Mouse (Mus musculus) lung, embryonic 14.5 days (tissue): Measurements from ENCODE around the gene Eid2. TPM values are rescaled to one million over a fixed set of nuclear protein-coding genes. Genes with fewer than 3 reads are reported as not detected.
A peak's percentile ranks its signal among the peaks of the same experiment; 100 is the strongest.

Source experiments
- ATAC-seq: fragments of 200-750 bp; cut with Nextera tagmentation; 2 replicates; pipeline ENCODE4 v1.8.0; 2017; ENCODE audit warnings: mild to moderate bottlenecking, moderate TSS enrichment, moderate library complexity; ENCODE audit not compliant: insufficient read depth
- DNase-seq: peaks from one replicate; pipeline ENCODE4 v3.0.0-alpha.2; 2015
- H3K27ac ChIP-seq: fragments of 300-500 bp; sonication (generic); 2 replicates; pipeline ENCODE4 v1.5.1; 2014; ENCODE audit warnings: low read depth, mild to moderate bottlenecking, moderate library complexity
- H3K27me3 ChIP-seq: fragments of 300-500 bp; sonication (generic); 2 replicates; pipeline ENCODE4 v1.6.1; 2014; ENCODE audit warnings: low read length, control low read depth; ENCODE audit not compliant: insufficient read depth
- H3K36me3 ChIP-seq: fragments of 300-500 bp; sonication (generic); 2 replicates; pipeline ENCODE4 v1.6.1; 2014; ENCODE audit warnings: control low read depth; ENCODE audit not compliant: insufficient read depth
- H3K4me1 ChIP-seq: fragments of 300-500 bp; sonication (generic); 2 replicates; pipeline ENCODE4 v1.6.1; 2014; ENCODE audit warnings: antibody characterized with exemption, control low read depth; ENCODE audit not compliant: insufficient read depth
- H3K4me2 ChIP-seq: fragments of 300-500 bp; sonication (generic); 2 replicates; pipeline ENCODE4 v1.6.1; 2014; ENCODE audit warnings: mild to moderate bottlenecking
- H3K4me3 ChIP-seq: fragments of 300-500 bp; sonication (generic); 2 replicates; pipeline ENCODE4 v1.5.1; 2014; ENCODE audit warnings: low read depth, low read length
- H3K9ac ChIP-seq: fragments of 300-500 bp; sonication (generic); 2 replicates; pipeline ENCODE4 v1.6.1; 2014
- H3K9me3 ChIP-seq: fragments of 300-500 bp; sonication (generic); 2 replicates; pipeline ENCODE4 v1.6.1; 2016; ENCODE audit warnings: low read depth, low read length, control low read depth
- CTCF ChIP-seq: IDR thresholded peaks from 2 replicates; pipeline ENCODE4 v1.5.1; 2016; ENCODE audit warnings: antibody characterized with exemption, low read depth
- WGBS: fragments of 180-500 bp; shearing (Covaris S2); extraction: QIAGEN DNeasy Blood & Tissue Kit; methylation state at CpG from one replicate; pipeline ENCODE4 v1.1.7; 2014; 5-methylcytosine and 5-hydroxymethylcytosine counted together
- polyA plus RNA-seq: library from polyadenylated mRNA; unstranded; fragments of >200 nt; fragmentation: Nextera tagmentation; extraction: Ambion mirVana; gene quantifications from 2 replicates; pipeline ENCODE4 v1.2.1, GENCODE M21; 2014

The Eid2 gene
- polyA plus RNA-seq, 1 experiment from 2014 or later: 12.9 TPM

DNA sequence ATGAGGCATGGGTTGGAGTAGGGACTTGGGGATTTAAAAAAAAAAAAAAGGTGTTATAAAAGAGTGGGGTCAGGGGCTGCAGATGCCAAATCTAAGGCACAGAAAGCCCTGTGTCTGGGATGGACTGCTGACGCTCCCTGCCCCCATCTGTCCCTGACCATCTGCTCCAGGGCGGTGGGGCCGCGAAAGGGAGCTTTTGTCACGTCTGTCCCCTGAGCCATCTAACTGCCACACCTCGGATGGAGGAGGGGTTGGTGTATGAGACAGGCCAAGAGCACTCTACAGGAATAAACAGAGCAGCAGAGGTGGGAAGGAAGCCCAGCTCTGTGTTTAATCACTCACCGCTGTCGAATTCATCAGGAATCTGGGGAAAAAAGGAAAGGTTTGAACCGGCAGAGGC lies 42.1 kb downstream of the Eid2 start:
- TF ChIP-seq CTCF: no peak
- Histone ChIP-seq H3K4me1 (0 out of 2 replicates have a peak, but pooled peaks cover 5% of the 10 kb centered on the region), H3K27ac (no peak overlapping the region), H3K36me3 (peaks cover 60% of the 10 kb centered on the region), H3K4me2 (no peak overlapping the region), H3K9me3 (no peaks in the 10 kb centered on the region), H3K4me3 (no peak overlapping the region; the same call in 1 of the 2 replicates), H3K27me3 (no peaks in the 10 kb centered on the region), H3K9ac (no peak overlapping the region)
- no peak for ATAC-seq
- no peak for DNase-seq
- 59% methylated on average over 9 of the region's 9 CpGs for WGBS

GRCm38 (mm10) chr7:28311151-28311925 lies 43.7 kb downstream of the Eid2 start:
- H3K36me3 ChIP-seq: peaks cover 61% of the 10 kb centered on the region
- H3K27me3 ChIP-seq: no peaks in the 10 kb centered on the region
- H3K4me3 ChIP-seq: peak overlapping the region; percentile 95
- no peaks in the 10 kb centered on the region for H3K9me3 ChIP-seq
- TF ChIP-seq CTCF: no peak
- peak overlapping the region; percentile 67 for H3K27ac ChIP-seq
- peak overlapping the region; percentile 69 for H3K4me2 ChIP-seq
- H3K4me1 ChIP-seq: 0 out of 2 replicates have a peak, but pooled peaks cover 5% of the 10 kb centered on the region
- H3K9ac ChIP-seq: peak overlapping the region; percentile 87
- DNase-seq: peak; percentile 10
- WGBS: 6% methylated on average over 35 of the region's 35 CpGs
- ATAC-seq: peak; percentile 58

DNA sequence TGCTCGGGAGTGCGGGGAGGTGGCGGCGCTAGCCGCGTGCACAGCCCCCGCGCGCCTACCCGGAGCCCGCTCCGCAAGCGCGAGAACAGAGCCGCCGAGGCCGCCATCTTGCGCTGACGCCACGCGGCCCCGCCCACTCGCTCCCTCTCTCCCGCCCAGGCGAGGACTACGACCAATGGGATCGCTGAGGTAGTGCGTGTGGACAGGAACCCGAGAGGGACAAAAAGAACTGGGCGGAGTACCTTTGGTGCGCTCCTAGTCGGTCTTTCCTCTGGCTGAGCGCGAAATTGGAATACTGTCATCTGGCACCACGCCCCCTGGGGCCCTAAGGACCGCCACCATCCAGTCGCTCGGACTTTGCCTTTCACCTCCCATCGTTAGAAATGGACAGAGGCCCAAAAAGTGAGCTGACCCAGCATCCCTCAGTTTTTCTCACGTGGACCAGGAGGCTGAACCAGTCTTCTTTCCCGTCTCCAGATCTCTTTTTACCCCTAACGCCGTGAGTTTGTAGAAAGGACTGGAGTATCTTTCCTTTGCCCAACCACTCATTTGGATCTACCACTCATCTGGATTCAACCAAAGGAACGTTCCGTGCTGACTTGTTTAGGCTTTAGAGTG lies 44.4 kb downstream of the Eid2 start, which contains the start of gene Timm50:
Timm50 (minus strand) TSS at position 147 of the 618 bp plus-strand sequence.
- H3K9ac ChIP-seq: peak within 1 kb of the TSS; percentile 87
- no peak for TF ChIP-seq CTCF
- peak within 1 kb of the TSS; percentile 69 for H3K4me2 ChIP-seq
- DNase-seq (peak; percentile 99), ATAC-seq (peak; percentile 99)
- 0 out of 2 replicates have a peak, but pooled peaks cover 5% of the 10 kb centered on the region for H3K4me1 ChIP-seq
- no peaks in the 10 kb centered on the region for H3K27me3 ChIP-seq
- peak within 1 kb of the TSS; percentile 67 for H3K27ac ChIP-seq
- H3K4me3 ChIP-seq: peak within 1 kb of the TSS; percentile 95
- H3K36me3 ChIP-seq: peaks cover 61% of the 10 kb centered on the region
- under 1% methylated on average over 45 of the region's 45 CpGs for WGBS
- H3K9me3 ChIP-seq: no peaks in the 10 kb centered on the region

- no peak overlapping the region for H3K27ac ChIP-seq
- TF ChIP-seq CTCF: no peak
- H3K9ac ChIP-seq: no peak overlapping the region
- peaks cover 88% of the 10 kb centered on the region for H3K36me3 ChIP-seq
- H3K4me2 ChIP-seq: no peak overlapping the region
- no peaks in the 10 kb centered on the region for H3K9me3 ChIP-seq
- ATAC-seq (no peak), DNase-seq (no peak)
- no peak overlapping the region for H3K4me3 ChIP-seq
- no peaks in the 10 kb centered on the region for H3K27me3 ChIP-seq
- H3K4me1 ChIP-seq: no peaks in the 10 kb centered on the region
- 81% methylated on average over 3 of the region's 3 CpGs for WGBS
Observed at GRCm38 (mm10) chr7:28318036-28318435, 50.4 kb downstream of the Eid2 start.

DNA sequence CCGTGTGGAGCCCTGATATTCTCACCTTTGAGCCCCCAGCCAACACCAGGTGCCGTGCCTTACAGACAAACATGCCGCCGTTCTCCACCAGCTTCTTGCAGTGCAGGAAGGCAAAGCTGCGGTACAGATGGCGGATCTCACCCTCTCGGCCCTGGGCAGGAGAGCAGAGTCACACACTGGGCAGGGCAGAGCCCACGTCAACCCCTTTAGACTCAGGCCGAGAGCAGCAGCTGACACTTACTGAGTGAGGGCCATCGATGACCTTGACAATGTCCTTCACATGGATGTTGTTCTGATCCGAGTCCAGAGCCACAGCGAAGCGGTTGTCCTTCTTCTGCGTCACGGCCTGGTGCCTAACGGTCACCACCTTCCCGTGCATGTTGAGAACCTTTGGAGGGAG lies 51.0 kb downstream of the Eid2 start:
- Histone ChIP-seq H3K9me3 (no peaks in the 10 kb centered on the region), H3K4me2 (no peak overlapping the region), H3K27ac (no peak overlapping the region), H3K27me3 (no peaks in the 10 kb centered on the region), H3K9ac (no peak overlapping the region), H3K4me3 (no peak overlapping the region), H3K36me3 (peaks cover 94% of the 10 kb centered on the region), H3K4me1 (no peaks in the 10 kb centered on the region)
- DNase-seq: no peak
- WGBS: 94% methylated on average over 17 of the region's 17 CpGs
- ATAC-seq: no peak
- TF ChIP-seq CTCF: no peak

Other genes starting within 250 kb of the Eid2 start
- gene Psmc4, start 217.8 kb upstream of the Eid2 start, polyA plus RNA-seq: 300 and 307 TPM in 2 replicates
- 0.84 and 1.8 TPM in 2 replicates for gene Fcgbp, start 196.6 kb upstream of the Eid2 start, polyA plus RNA-seq
- gene 9530053A07Rik, start 138.4 kb upstream of the Eid2 start, polyA plus RNA-seq: not detected in 2 replicates
- 47.3 and 50.9 TPM in 2 replicates for gene Fbl, start 98.2 kb upstream of the Eid2 start, polyA plus RNA-seq
- gene Dyrk1b, start 88.4 kb upstream of the Eid2 start, polyA plus RNA-seq: 13.2 and 14.4 TPM in 2 replicates
- gene Eid2b, start 9.9 kb downstream of the Eid2 start, polyA plus RNA-seq: 9.0 and 10.9 TPM in 2 replicates
- gene Selenov, start 23.3 kb downstream of the Eid2 start, polyA plus RNA-seq: 0.15 TPM in 1 of 2 replicates, not detected in the other
- 0.43 and 0.66 TPM in 2 replicates for gene Dll3, start 34.4 kb downstream of the Eid2 start, polyA plus RNA-seq
- gene Timm50, start 44.2 kb downstream of the Eid2 start, polyA plus RNA-seq: 162 and 174 TPM in 2 replicates
- 73.5 and 77.5 TPM in 2 replicates for gene Supt5, start 70.9 kb downstream of the Eid2 start, polyA plus RNA-seq
- 1,310 and 1,324 TPM in 2 replicates for gene Rps16, start 82.8 kb downstream of the Eid2 start, polyA plus RNA-seq
- 74.1 and 75.1 TPM in 2 replicates for gene Plekhg2, start 104.7 kb downstream of the Eid2 start, polyA plus RNA-seq
- 12.9 and 13.2 TPM in 2 replicates for gene Zfp36, start 112.4 kb downstream of the Eid2 start, polyA plus RNA-seq
- 45.9 and 49.1 TPM in 2 replicates for gene Med29, start 124.8 kb downstream of the Eid2 start, polyA plus RNA-seq
- gene Paf1, start 125.1 kb downstream of the Eid2 start, polyA plus RNA-seq: 73.1 and 75.4 TPM in 2 replicates
- 30.5 and 37.0 TPM in 2 replicates for gene Gmfg, start 169.6 kb downstream of the Eid2 start, polyA plus RNA-seq
- 4.4 and 6.6 TPM in 2 replicates for gene Lrfn1, start 184.1 kb downstream of the Eid2 start, polyA plus RNA-seq
- gene Ifnl2, start 242.6 kb downstream of the Eid2 start, polyA plus RNA-seq: not detected in 2 replicates